Mouse (Mus musculus) embryonic fibroblast, embryonic 13.5 days (primary cell): ENCODE data around the gene P2rx4. TPM values are rescaled to one million over a fixed set of nuclear protein-coding genes. Genes with fewer than 3 reads are reported as not detected.

Source experiments
- H3K27ac ChIP-seq: 2 replicates; pipeline ENCODE4 v1.5.1; 2012; ENCODE audit warnings: low read length, control low read depth, inconsistent platforms; ENCODE audit not compliant: insufficient read depth
- H3K4me1 ChIP-seq: 2 replicates; pipeline ENCODE4 v1.6.1; 2011; ENCODE audit warnings: low read length; ENCODE audit not compliant: control insufficient read depth, insufficient read depth
- H3K4me3 ChIP-seq: 2 replicates; pipeline ENCODE4 v1.5.1; 2011; ENCODE audit warnings: mild to moderate bottlenecking, control low read depth, low read length; ENCODE audit not compliant: insufficient read depth
- CTCF ChIP-seq: IDR thresholded peaks from 2 replicates; pipeline ENCODE4 v1.5.1; 2011; ENCODE audit warnings: mild to moderate bottlenecking, control low read depth, low read length, moderate library complexity, borderline replicate concordance; ENCODE audit not compliant: insufficient read depth
- POLR2A ChIP-seq: IDR thresholded peaks from 2 replicates; pipeline ENCODE4 v1.6.1; 2011; ENCODE audit warnings: low read depth, mild to moderate bottlenecking, control low read depth, low read length, moderate library complexity
- polyA plus RNA-seq: library from polyadenylated mRNA; stranded (reverse); fragments of >200 nt; gene quantifications from 2 replicates; pipeline ENCODE4 v1.2.4, GENCODE M21; 2011; ENCODE audit warnings: low read depth; ENCODE audit not compliant: missing spikeins, insufficient read length

The P2rx4 gene
- polyA plus RNA-seq, 1 experiment = 43.1 TPM

- no peak overlapping the region for H3K4me3 ChIP-seq
- no peaks in the 10 kb centered on the region for H3K4me1 ChIP-seq
- H3K27ac ChIP-seq = no peak overlapping the region
- no peak for TF ChIP-seq CTCF
- TF ChIP-seq POLR2A = no peak
These were observed 23.4 kb upstream of the P2rx4 start for GRCm38 (mm10) chr5:122683926-122684325.

DNA sequence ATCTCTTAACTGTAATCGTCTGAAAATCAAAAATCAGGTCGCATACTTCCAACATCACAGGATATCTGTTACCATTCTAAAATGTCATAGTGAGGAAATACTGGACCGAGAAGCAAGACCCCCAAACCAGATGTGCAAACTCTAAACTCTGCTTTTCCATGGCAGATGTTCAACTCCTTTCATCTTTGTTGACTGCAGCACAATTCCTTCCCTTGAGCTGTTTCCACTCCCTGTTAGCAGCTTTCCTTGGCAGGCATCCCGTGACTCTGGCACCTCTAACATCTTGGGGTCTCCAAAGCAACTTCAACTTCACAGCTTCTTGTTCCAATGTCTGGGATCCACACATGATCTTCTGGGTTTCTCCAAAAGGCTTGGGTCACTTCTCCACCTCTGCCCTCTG lies 20.0 kb upstream of the P2rx4 start:
- Histone ChIP-seq H3K4me1 (no peaks in the 10 kb centered on the region), H3K4me3 (no peak overlapping the region), H3K27ac (no peak overlapping the region)
- TF ChIP-seq POLR2A (no peak), CTCF (no peak)

DNA sequence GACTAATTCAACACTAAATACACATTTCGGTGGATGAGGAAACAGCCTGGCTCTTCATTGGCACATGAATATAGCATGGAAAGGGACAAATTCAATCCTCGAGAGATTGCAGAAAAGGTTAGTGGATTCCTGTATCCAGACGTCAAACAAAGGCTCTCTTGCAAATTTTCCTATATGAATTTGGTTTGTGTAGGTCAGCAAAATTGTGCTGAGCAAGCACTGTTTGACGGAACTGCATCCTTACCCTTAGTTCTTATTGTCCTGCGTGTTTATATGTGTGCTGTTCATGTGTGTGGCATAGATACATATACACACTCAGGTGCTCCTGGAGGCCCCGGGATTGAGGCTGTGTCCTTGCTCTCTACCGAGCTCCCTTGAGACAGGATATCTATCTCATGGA lies 18.2 kb upstream of the P2rx4 start:
- no peak overlapping the region for H3K4me3 ChIP-seq
- no peak overlapping the region for H3K27ac ChIP-seq
- TF ChIP-seq CTCF (no peak), POLR2A (no peak)
- H3K4me1 ChIP-seq = no peaks in the 10 kb centered on the region

DNA sequence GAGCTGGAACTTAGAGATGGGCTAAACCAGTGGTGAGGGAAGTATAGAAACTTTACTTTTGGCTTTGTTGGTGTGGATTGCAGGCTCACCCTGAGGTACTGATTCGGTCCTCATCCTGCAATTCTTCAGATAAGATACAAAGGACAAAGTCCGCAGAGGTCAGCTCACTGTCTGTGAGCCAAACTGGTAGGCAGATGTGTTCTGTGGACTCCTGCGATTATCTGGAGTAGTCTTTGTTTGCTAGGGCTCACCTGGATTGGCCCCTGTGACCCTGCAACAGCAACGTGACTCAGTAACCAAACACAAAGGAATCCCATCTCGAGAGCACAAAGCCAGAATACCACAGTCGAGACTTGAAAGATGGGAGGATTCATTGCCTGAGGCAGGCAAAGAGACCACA lies 16.9 kb upstream of the P2rx4 start:
- Histone ChIP-seq H3K4me1 (no peaks in the 10 kb centered on the region), H3K4me3 (no peak overlapping the region), H3K27ac (no peak overlapping the region)
- TF ChIP-seq POLR2A (no peak), CTCF (no peak)

DNA sequence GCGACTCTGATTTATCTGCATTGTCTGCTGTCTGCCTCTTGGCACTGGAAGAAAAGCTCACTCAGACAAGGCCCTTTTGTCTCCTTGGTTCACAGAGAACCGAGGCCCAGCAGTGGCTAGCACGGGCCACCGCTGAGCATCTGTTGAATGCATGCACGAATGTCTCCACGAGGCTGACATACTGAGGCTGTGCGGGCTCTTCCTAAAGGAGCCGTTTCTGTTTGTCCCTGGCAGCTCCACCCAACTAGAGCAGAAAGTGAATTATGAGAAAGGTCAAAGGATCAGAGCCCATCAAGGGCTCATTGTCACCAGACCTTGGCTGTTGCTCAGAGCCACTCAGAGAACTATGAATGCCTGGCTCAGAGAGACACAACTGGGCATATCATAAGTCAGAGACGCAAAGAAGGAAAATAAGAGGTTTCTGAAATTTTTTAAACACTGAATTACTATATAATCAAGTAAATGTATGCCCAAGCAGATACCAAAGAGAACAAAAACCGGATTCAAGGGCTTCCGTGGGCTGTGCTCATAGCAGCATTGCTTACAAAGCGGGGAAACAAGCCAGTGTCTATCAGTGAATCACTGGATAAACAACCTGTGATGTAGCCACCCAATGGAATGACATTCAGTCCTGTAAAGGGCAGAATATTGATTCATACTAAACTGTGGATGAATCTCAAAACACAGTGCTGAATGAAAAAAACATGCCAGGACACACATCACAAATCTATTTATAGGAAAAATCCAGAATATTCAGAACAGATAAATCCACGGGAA lies 13.7 kb upstream of the P2rx4 start:
- TF ChIP-seq POLR2A (no peak), CTCF (no peak)
- Histone ChIP-seq H3K27ac (peak overlapping the region; percentile 41; the same call in 1 of the 2 replicates), H3K4me3 (no peak overlapping the region), H3K4me1 (no peaks in the 10 kb centered on the region)

- TF ChIP-seq POLR2A (no peak), CTCF (no peak)
- H3K4me3 ChIP-seq = no peak overlapping the region
- no peak overlapping the region for H3K27ac ChIP-seq
- no peaks in the 10 kb centered on the region for H3K4me1 ChIP-seq
These were observed 11.8 kb upstream of the P2rx4 start for GRCm38 (mm10) chr5:122695516-122695915.

GRCm38 (mm10) chr5:122698041-122698700 lies 9.2 kb upstream of the P2rx4 start:
- H3K4me1 ChIP-seq = no peaks in the 10 kb centered on the region
- H3K4me3 ChIP-seq = no peak overlapping the region
- no peak overlapping the region for H3K27ac ChIP-seq
- TF ChIP-seq POLR2A (no peak), CTCF (no peak)

DNA sequence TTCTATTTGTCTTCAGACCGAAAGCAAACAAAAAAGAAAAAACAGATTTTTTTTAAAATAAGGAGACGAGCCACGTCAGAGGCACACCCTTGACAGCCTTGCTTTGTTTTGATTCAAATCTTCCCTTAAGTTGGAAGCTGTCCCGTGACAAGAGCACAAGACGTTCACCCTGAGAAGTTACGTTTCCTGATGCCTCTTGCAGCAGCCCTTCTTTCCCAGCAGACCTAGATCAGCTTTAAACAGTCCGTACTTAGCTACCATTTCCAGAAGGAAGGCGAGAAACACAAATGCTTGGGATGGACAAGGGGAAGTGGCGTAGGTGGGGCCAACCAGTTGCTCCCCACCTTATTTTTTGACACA lies 8.7 kb upstream of the P2rx4 start:
- H3K4me1 ChIP-seq = no peaks in the 10 kb centered on the region
- H3K4me3 ChIP-seq = no peak overlapping the region
- TF ChIP-seq POLR2A = no peak
- TF ChIP-seq CTCF = no peak

GRCm38 (mm10) chr5:122700109-122700836 lies 7.1 kb upstream of the P2rx4 start:
- Histone ChIP-seq H3K4me1 (no peaks in the 10 kb centered on the region), H3K4me3 (no peak overlapping the region)
- no peak for TF ChIP-seq POLR2A
- no peak for TF ChIP-seq CTCF

More for the DNA sequence above, 8.7 kb upstream of the P2rx4 start:
- no peak overlapping the region for H3K27ac ChIP-seq

DNA sequence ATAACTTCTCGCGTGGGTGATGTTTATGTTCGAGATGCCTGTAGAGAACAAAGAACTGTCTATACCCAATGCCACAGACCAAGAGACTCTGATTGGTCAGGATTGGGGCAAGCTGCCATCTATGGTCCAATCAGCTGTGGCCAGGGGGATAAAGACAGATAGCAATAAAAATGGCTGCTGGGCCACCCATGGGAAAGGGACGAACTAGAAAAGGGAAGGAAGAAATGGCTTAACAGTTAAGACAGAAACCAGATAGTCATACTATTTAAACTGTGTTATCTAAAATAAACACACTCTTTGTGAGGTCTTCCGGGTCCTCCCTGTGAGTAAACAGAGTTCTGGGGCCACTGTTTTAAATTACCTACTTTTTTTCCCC lies 6.5 kb upstream of the P2rx4 start:
- Histone ChIP-seq H3K27ac (no peak overlapping the region), H3K4me1 (no peaks in the 10 kb centered on the region), H3K4me3 (no peak overlapping the region)
- TF ChIP-seq CTCF = no peak

More at GRCm38 (mm10) chr5:122700109-122700836, 7.1 kb upstream of the P2rx4 start:
- no peak overlapping the region for H3K27ac ChIP-seq
